Mouse (Mus musculus) left cerebral cortex, adult 11 months (tissue): ENCODE data around the gene Slc35d3.

Experiments
- DNase-seq: peaks from one replicate; pipeline ENCODE4 v3.0.0; 2022; ENCODE audit warnings: low spot score

The Slc35d3 gene

DNA sequence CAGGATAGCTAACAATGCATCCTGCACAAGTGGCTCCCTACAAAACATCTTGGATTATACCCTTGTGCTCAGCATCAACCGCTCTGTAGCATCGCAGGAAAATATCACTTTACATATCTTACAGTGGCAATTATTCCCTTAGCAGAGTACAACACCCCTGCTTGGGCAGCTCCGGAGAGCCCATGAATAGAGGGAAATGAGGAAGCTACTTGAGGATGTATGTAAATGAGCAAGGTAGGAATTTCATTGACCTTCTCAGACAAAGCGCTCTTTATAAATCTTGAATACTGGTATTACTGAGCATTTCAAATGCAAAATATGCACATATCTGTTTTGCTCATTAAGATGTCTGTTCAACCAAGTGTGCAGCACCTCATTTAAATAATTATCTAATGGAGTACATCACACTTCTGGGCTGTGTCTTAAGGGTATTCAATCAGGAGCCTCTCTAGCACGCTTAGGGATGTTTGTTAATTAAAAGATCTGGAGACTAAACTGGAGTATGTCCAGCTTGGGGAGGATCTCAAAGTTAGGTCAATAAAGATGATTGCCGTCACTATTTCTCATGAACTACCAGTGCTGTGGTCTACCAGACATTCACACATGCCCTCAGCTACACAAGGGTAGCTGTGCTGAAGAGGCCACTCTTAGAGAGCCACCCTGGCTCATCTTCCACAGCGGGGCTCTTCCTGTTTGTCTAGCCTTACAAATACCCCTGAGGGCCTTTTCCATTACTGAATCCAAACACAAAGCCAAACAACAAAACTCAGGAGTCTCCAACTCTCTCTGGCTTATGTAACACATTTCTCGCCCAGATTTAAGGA is 15.2 kb downstream of the Slc35d3 start:
- no peak for DNase-seq

DNA sequence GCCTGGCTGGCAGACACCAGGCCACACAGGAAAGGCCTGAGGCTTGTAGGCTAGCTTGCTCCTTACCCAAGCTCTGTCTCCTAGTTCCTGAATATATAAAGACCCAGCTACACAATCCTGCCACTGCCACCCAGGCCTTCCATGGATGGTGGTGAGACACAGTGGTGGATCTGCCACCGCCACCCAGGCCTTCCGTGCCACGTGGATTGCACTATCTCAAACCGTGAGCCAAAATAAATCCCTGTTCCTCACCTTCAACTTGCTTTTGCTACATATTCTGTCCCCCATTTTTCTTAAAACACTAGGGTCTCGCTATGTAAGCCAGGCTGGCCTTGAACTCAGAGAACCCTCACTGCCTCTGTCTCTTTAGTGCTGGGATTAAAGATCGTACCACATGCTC is 17.0 kb downstream of the Slc35d3 start:
- DNase-seq, result no peak

- no peak for DNase-seq
Observed at GRCm38 (mm10) chr10:19831072-19831849, 20.0 kb downstream of the Slc35d3 start.

DNA sequence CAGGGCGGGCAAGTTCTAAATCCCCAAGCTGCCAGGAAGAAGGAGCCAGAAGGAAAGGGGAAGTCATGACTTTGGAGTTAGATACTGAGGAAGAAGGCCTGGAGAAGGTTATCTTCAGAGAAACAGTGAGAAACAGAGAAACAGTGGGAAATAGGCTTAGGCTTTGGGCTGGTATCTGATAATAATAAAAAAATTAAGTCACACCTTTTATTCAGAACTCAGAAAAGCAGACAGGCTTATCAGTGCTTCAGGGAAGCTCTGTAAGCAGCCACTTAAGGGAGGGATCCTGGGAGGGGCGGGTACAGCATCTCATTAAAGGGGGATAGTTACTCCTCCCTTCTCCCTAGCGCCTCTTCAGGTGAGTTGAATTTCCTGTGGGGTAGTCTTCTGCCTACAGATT is 30.3 kb downstream of the Slc35d3 start:
- DNase-seq, result no peak

- DNase-seq, result no peak
Observed at GRCm38 (mm10) chr10:19818723-19819355, 32.4 kb downstream of the Slc35d3 start.

DNA sequence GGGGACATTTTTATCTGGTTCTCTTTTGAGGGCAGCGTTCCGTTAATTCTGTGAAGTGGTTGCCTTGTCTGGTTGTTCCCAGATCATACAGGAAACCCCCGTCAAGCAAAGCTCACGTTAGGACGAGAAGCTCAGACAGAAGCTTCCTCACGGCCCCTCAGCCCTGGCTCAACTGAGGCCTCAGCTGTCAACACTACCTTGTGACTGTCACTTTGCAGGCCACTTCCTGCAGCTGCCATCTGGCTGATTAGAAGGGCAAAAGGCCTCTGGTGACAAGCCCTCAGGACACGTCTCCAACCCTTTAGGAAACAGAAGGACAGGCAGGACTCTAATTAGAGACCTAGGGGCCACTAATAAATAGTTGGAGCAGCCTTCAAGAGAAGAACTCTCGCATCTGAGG is 35.9 kb downstream of the Slc35d3 start:
- DNase-seq, result no peak

- no peak for DNase-seq
Observed at GRCm38 (mm10) chr10:19811436-19812172, 39.7 kb downstream of the Slc35d3 start.

- DNase-seq, result no peak
Observed at GRCm38 (mm10) chr10:19804763-19805162, 46.5 kb downstream of the Slc35d3 start.

- no peak for DNase-seq
Observed at GRCm38 (mm10) chr10:19802958-19803357, 48.3 kb downstream of the Slc35d3 start.
